Mouse (Mus musculus): ENCODE measurements at regions not wholly inside any gene's neighbourhood (a gene's known extent, or its start where the extent isn't known, plus 50 kb on each side); places are given as distances from the start of the nearest gene placed in this dataset.

DNA sequence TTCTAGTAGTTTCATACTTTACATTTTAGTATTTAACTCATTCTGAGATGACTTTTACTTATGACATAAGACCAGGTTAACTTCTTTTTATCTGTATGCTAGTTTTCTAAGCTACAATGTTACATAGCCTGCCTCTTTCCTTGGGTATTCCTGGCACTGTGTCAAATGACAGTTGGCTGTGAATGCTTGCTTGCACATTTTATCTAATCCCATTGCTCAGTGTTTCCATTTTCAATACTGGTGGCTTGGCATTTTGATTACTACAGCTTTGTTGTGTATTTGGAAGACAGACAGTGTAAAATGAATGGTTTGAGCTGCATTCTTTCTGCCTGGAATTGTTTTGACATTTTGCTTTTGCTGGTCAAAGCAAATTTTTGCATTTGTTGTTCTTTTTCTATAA is 1359.2 kb downstream of the Defb40 start:
- in situ Hi-C loops (cut with MboI; ENCODE audit: low pct_unique_long_range_greater_than_20kb in 1 of 2, low sequenced_read_pairs in 2 of 2, unreplicated experiment in 1 of 2): no loop called here

DNA sequence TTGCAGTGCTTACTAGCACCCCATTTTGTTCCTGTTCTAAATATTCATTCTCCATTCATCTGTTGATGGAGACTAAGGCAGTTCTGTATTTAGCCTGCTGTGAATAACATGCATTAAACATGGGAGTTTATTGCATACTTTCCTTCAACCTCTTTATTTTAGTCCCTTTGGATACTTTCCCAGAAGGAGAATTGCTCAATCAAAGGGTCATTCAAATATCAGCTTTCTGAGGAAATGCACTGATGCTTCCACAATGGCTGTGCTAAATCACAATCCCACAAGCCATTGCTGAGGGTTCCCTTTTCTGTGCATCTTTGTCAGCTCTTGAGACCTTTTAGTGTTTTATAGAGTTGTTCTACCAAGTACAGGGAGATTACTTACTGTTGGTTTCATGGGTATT is 1359.9 kb downstream of the Defb40 start:
- in situ Hi-C loops (cut with MboI; ENCODE audit: low pct_unique_long_range_greater_than_20kb in 1 of 2, low sequenced_read_pairs in 2 of 2, unreplicated experiment in 1 of 2): no loop called here

DNA sequence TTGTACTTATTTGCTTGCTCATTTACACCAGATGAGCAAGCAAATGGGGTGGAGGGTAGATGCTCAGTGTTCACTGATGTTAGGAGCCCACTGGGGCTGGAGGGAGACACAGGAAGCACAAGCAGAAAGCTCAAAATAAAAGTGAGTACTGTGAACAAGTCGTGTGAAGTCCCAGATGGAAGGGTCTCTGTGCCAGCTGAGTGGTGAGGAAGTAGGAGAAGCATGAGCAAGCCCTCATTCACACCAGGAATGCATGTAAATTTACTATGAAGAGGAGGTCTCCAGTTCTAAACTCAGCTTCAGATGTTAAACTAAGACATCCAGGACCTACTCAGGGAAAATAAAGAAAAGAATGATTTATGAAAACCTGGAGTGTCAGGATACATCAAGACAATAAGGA is 1375.2 kb downstream of the Defb40 start:
- in situ Hi-C loops (cut with MboI; ENCODE audit: low pct_unique_long_range_greater_than_20kb in 1 of 2, low sequenced_read_pairs in 2 of 2, unreplicated experiment in 1 of 2): no loop called here

DNA sequence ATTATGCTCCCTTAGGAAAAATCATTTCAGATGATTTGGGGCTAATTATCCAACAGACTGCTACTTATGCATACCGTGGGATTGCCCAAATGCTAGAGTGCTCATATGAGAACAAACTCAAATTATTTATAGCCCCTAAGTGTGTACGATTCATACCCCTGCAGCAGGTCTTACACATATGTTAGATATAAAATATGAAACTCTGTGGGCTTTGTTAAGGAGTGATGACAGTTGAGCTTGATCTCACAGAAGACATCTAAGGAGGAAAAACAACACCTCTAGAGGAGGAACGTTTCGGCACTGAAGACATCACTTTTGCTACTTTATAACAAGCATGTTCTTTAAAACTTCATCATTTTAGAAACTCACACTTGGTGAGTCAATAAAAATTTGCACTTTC is 1379.3 kb downstream of the Defb40 start:
- in situ Hi-C loops (cut with MboI; ENCODE audit: low pct_unique_long_range_greater_than_20kb in 1 of 2, low sequenced_read_pairs in 2 of 2, unreplicated experiment in 1 of 2): no loop called here

DNA sequence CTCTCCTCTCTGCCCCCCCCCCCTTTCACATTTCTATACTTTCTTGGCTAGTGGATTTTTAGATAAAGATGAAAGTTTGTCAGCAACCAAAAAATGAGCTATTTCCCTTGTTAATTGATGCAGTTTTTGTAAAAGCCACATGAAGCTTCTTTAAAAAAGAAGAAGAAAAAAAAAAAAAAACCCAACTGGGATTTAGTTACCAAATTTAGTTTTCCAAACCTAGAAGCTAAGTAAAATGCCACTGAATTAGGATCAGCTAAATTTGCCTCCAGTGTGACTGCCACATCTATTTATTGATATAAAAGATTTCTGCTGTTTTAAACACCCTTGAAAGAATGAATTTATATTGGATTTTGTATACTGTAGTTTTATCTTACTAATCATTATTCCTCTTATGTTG is 1381.5 kb downstream of the Defb40 start:
- in situ Hi-C loops (cut with MboI; ENCODE audit: low pct_unique_long_range_greater_than_20kb in 1 of 2, low sequenced_read_pairs in 2 of 2, unreplicated experiment in 1 of 2): no loop called here

DNA sequence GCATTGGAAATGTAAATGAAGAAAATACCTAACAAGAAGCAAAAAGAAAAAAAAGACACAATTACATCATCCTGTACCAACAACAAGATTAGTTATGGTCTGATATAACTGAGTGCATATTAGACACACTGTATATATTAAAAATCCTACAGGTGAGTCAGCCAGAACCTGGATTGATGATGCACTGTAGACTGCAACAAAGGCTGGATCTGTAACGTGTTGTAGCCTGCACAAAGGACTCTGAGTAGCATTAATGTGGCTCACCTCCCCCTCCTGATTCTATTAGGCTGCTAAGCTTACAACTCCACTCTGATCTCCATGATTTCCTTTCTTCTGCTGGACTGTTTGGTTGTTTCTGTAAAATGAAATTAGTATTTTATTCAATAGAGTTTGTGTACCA is 1383.4 kb downstream of the Defb40 start:
- in situ Hi-C loops (cut with MboI; ENCODE audit: low pct_unique_long_range_greater_than_20kb in 1 of 2, low sequenced_read_pairs in 2 of 2, unreplicated experiment in 1 of 2): no loop called here

DNA sequence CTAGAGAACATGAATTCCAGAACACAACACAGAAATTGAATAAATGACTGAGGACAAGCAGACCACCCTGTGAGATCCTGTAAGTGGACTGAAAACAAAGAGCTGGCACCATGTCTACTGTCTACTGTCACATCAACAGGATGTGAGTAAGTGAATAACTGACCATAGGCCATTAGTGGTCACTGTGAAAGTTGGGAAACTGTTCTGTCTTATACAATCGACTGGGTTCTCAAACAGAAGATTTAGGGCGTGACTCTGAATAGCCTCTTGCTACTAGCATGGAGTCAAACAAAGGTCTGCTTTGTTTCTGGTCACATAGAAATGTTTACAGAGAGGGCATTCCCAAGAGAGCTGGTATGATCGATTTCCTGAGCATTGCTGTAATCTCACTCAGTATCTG is 1387.9 kb downstream of the Defb40 start:
- in situ Hi-C loops (cut with MboI; ENCODE audit: low pct_unique_long_range_greater_than_20kb in 1 of 2, low sequenced_read_pairs in 2 of 2, unreplicated experiment in 1 of 2): no loop called here

DNA sequence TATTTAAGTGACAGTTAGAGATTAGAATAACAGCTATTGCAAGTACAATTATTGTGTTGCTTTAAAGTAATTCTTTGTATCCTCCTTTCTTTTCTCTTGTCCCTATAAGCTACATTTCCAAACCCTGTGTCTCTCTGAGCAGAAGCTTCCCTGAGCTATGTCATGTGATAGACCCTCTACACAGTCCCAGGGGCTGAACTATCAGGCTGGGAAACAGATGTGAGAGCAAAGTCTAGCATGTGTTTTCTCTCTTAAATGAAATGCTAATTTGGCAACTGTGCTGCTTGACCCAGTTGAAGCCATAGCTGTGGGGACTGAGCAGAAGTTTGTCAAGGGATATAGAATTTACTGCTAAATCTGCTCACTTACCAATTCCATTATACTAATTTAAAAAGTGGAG is 1389.9 kb downstream of the Defb40 start:
- in situ Hi-C loops (cut with MboI; ENCODE audit: low pct_unique_long_range_greater_than_20kb in 1 of 2, low sequenced_read_pairs in 2 of 2, unreplicated experiment in 1 of 2): no loop called here

DNA sequence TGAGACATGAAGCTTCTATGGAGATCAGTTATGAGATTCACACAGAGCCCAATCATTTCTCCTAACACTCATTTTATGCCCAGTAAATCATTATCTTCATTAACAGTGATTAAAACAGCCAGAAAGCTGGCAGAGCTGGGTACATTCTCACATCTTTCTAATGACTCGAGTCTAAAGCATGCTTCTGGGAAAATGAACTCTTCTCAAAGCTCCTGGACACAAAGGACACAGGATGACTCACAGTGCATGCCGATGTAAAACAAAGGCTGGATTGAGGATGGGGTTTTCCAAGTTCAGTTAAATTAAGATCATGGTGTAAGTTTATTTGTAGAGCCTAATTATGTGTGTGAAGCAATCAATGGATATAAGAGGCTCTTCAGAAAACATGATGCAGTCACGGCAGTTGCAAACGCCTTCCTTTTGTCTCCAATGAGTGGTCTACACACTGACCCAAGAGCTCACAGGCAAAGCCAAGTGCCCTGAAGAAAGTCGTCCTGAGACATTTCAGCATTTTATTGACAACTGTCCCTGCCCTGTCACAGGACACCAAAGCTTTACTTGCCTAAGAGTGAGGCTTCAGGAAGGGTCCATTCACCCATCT is 1390.7 kb downstream of the Defb40 start:
- in situ Hi-C loops (cut with MboI; ENCODE audit: low pct_unique_long_range_greater_than_20kb in 1 of 2, low sequenced_read_pairs in 2 of 2, unreplicated experiment in 1 of 2): no loop called here
